Mouse (Mus musculus) kidney, postnatal 0 days (tissue): Measurements from ENCODE around the gene Olfr449. TPM values are rescaled to one million over a fixed set of nuclear protein-coding genes. Genes with fewer than 3 reads are reported as not detected.
A peak's percentile ranks its signal among the peaks of the same experiment; 100 is the strongest.

Experiments
- ATAC-seq: fragments of 200-750 bp; cut with Nextera tagmentation; replicated peaks from 2 replicates; pipeline ENCODE4 v1.8.0; 2017; ENCODE audit warnings: low read depth, moderate number of reproducible peaks, moderate TSS enrichment, moderate library complexity; ENCODE audit not compliant: low FRiP score
- DNase-seq: peaks from one replicate; pipeline ENCODE4 v3.0.0-alpha.2; 2016; ENCODE audit warnings: low spot score
- H3K27ac ChIP-seq: fragments of 300-500 bp; sonication (generic); 2 replicates; pipeline ENCODE4 v1.5.1; 2014; ENCODE audit warnings: mild to moderate bottlenecking
- H3K27me3 ChIP-seq: fragments of 300-500 bp; sonication (generic); 2 replicates; pipeline ENCODE4 v1.6.1; 2014; ENCODE audit warnings: low read length, mixed read lengths; ENCODE audit not compliant: insufficient read depth
- H3K36me3 ChIP-seq: fragments of 300-500 bp; sonication (generic); 2 replicates; pipeline ENCODE4 v1.6.1; 2014; ENCODE audit warnings: low read length, mixed read lengths; ENCODE audit not compliant: insufficient read depth
- H3K4me1 ChIP-seq: fragments of 300-500 bp; sonication (generic); replicated peaks from 2 replicates; pipeline ENCODE4 v1.6.1; 2014; ENCODE audit warnings: antibody characterized with exemption, low read length, mixed read lengths; ENCODE audit not compliant: insufficient read depth
- H3K4me2 ChIP-seq: fragments of 300-500 bp; sonication (generic); 2 replicates; pipeline ENCODE4 v1.6.1; 2014; ENCODE audit warnings: mild to moderate bottlenecking, low read length, moderate library complexity, mixed read lengths
- H3K4me3 ChIP-seq: fragments of 300-500 bp; sonication (generic); replicated peaks from 2 replicates; pipeline ENCODE4 v1.5.1; 2014; ENCODE audit warnings: low read depth, low read length
- H3K9ac ChIP-seq: fragments of 300-500 bp; sonication (generic); 2 replicates; pipeline ENCODE4 v1.6.1; 2014; ENCODE audit warnings: low read depth, low read length
- H3K9me3 ChIP-seq: fragments of 300-500 bp; sonication (generic); replicated peaks from 2 replicates; pipeline ENCODE4 v1.6.1; 2016; ENCODE audit warnings: low read length, inconsistent platforms, mixed read lengths
- CTCF ChIP-seq: IDR thresholded peaks from 2 replicates; pipeline ENCODE4 v1.5.1; 2016; ENCODE audit warnings: antibody characterized with exemption, low read depth, mild to moderate bottlenecking, moderate library complexity
- WGBS: fragments of 180-500 bp; shearing (Covaris S2); extraction: QIAGEN DNeasy Blood & Tissue Kit; methylation state at CpG from one replicate; pipeline ENCODE4 v1.1.7; 2014; 5-methylcytosine and 5-hydroxymethylcytosine counted together
- polyA plus RNA-seq: library from polyadenylated mRNA; unstranded; fragments of >200 nt; fragmentation: Nextera tagmentation; extraction: Ambion mirVana; gene quantifications from 2 replicates; pipeline ENCODE4 v1.2.1, GENCODE M21; 2015

Olfr449 gene
- polyA plus RNA-seq, 1 experiment from 2014 or later = not detected

DNA sequence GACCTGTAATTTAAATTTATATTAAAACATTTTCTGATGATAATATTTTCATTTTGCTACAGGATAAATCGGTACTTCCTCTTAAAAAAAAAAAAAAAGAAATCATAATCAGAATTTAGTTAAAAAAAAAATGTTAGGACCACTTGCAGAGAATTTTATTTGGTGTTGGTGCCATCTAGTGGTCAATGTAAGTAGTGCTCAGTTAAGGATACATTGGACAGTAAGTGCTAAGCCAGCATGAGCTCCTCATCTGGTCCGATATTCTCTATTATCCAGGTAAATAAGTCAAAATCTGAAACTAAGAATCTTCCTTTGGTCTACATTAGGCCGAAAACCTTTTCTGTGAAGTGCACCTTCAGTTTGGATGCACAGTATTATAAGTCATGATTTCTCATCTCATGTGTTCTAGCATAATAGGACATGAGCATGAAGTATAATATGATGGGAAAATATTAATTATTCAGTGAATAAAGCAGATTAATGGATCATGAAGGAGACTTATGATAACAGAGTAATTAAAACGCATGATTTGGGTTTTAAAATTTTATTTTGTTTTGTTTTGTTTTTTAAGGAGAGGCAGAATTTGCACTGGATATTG, 26.1 kb downstream of the Olfr449 start:
- no peak overlapping the region for H3K27ac ChIP-seq
- DNase-seq (peak; percentile 69), ATAC-seq (no peak)
- 11% methylated on average over 4 of the region's 4 CpGs for WGBS
- no peaks in the 10 kb centered on the region for H3K36me3 ChIP-seq
- H3K4me3 ChIP-seq = no peak overlapping the region
- no peaks in the 10 kb centered on the region for H3K27me3 ChIP-seq
- H3K9me3 ChIP-seq = no peaks in the 10 kb centered on the region
- no peaks in the 10 kb centered on the region for H3K4me1 ChIP-seq
- H3K4me2 ChIP-seq = no peak overlapping the region
- peak; percentile 78 for TF ChIP-seq CTCF
- H3K9ac ChIP-seq = no peak overlapping the region

GRCm38 (mm10) chr6:42869695-42870094, 35.5 kb downstream of the Olfr449 start:
- Histone ChIP-seq H3K9me3 (no peaks in the 10 kb centered on the region), H3K4me3 (no peak overlapping the region), H3K36me3 (no peaks in the 10 kb centered on the region), H3K27me3 (no peaks in the 10 kb centered on the region), H3K4me2 (no peak overlapping the region), H3K4me1 (no peaks in the 10 kb centered on the region), H3K27ac (no peak overlapping the region), H3K9ac (no peak overlapping the region)
- no peak for DNase-seq
- TF ChIP-seq CTCF = no peak
- no peak for ATAC-seq
- WGBS = 78% methylated on average over 3 of the region's 3 CpGs

- H3K4me1 ChIP-seq = no peaks in the 10 kb centered on the region
- DNase-seq = no peak
- no peak overlapping the region for H3K27ac ChIP-seq
- H3K9me3 ChIP-seq = no peaks in the 10 kb centered on the region
- TF ChIP-seq CTCF = no peak
- H3K4me3 ChIP-seq = no peak overlapping the region
- no peak overlapping the region for H3K9ac ChIP-seq
- H3K4me2 ChIP-seq = no peak overlapping the region
- ATAC-seq = no peak
- H3K27me3 ChIP-seq = no peaks in the 10 kb centered on the region
- H3K36me3 ChIP-seq = no peaks in the 10 kb centered on the region
These were observed 42.1 kb downstream of the Olfr449 start for GRCm38 (mm10) chr6:42876323-42876722.

Other genes with a start within 250 kb of the Olfr449 start
- gene Tcaf3, start 236.7 kb upstream of the Olfr449 start, polyA plus RNA-seq = not detected in 2 replicates
- 3.0 and 3.2 TPM in 2 replicates for gene Tcaf2, start 189.1 kb upstream of the Olfr449 start, polyA plus RNA-seq
- 59.6 and 63.4 TPM in 2 replicates for gene Tcaf1, start 124.3 kb upstream of the Olfr449 start, polyA plus RNA-seq
- gene Olfr453, start 95.0 kb upstream of the Olfr449 start, polyA plus RNA-seq = not detected in 2 replicates
- gene Olfr38, start 78.0 kb upstream of the Olfr449 start, polyA plus RNA-seq = not detected in 2 replicates
- gene Olfr452, start 49.3 kb upstream of the Olfr449 start, polyA plus RNA-seq = not detected in 2 replicates
- gene Olfr450, start 22.4 kb upstream of the Olfr449 start, polyA plus RNA-seq = not detected in 2 replicates
- not detected in 2 replicates for gene Olfr448, start 56.1 kb downstream of the Olfr449 start, polyA plus RNA-seq
- not detected in 2 replicates for gene Olfr447, start 74.5 kb downstream of the Olfr449 start, polyA plus RNA-seq
- gene Olfr446, start 87.0 kb downstream of the Olfr449 start, polyA plus RNA-seq = not detected in 2 replicates
- gene Olfr444, start 114.7 kb downstream of the Olfr449 start, polyA plus RNA-seq = not detected in 2 replicates